Mouse (Mus musculus) E14TG2a.4 (cell line): ENCODE data around the gene Gpr146.

ENCODE experiments used
- CTCF ChIP-seq: conservative IDR thresholded peaks from 2 replicates; pipeline ENCODE4 v1.5.1; 2014; ENCODE audit warnings: low read length
- NANOG ChIP-seq: IDR thresholded peaks from 2 replicates; pipeline ENCODE4 v1.6.1; 2014; ENCODE audit warnings: borderline replicate concordance, low read length, mixed read lengths
- POU5F1 ChIP-seq: IDR thresholded peaks from 2 replicates; pipeline ENCODE4 v1.6.1; 2014; ENCODE audit warnings: low read length, borderline replicate concordance

- TF ChIP-seq CTCF (no peak), NANOG (no peak), POU5F1 (no peak)
Measured at GRCm38 (mm10) chr5:139398786-139399185, 21.3 kb downstream of the Gpr146 start.
